Mouse (Mus musculus): Measurements from ENCODE around the gene Hapln4.

Hapln4 gene

DNA sequence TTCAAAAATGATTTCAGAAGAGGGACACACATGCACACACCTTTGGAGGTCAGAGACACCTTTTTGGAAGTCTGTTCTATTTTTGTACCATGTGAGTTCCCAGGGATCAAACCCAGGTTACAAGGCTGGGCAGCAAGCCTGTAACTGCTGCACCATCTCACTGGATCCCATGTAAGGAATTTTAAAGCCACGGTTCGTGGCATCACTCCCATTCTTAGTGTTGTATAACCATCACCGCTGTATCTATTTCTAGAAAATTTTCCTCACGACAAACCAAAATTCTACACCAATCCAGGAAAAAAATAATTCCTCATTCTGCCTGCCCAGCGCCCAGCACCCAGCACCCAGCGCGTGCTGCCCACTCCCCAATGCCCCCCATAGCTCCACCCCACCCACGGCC is 16.0 kb downstream of the Hapln4 start:
- DNase-seq (ENCODE audit: extremely low spot score, low spot score) = no peak

DNA sequence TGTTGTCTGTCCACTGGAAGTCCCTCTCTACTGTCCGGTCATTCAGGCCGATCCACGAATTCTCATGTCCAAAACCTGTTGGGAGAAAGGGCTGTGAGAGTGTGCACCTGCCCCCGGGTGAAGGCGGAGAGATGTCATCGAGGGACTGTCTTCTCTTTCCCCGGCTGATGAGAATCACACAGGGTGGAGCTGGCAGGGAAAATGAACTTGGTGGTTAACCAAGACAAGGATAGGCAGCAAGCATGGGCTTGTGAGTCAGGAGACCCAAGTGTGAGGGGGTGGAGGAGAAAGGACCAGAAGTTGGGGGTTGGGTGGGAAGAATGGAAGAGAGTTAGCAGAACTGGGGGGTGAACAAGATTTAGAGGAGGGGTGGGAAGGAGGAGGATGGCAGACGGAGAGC is 17.0 kb downstream of the Hapln4 start:
- no peak for DNase-seq (ENCODE audit: extremely low spot score, low spot score)

- no peak for DNase-seq (ENCODE audit: extremely low spot score, low spot score)
Observed at GRCm38 (mm10) chr8:70104506-70104905, 21.2 kb downstream of the Hapln4 start.

GRCm38 (mm10) chr8:70104922-70105321 is 21.7 kb downstream of the Hapln4 start:
- no peak for DNase-seq (ENCODE audit: extremely low spot score, low spot score)

- DNase-seq (ENCODE audit: extremely low spot score, low spot score) = no peak
Observed at GRCm38 (mm10) chr8:70110451-70110850, 27.2 kb downstream of the Hapln4 start.

GRCm38 (mm10) chr8:70111192-70111795 is 28.0 kb downstream of the Hapln4 start:
- DNase-seq (ENCODE audit: extremely low spot score, low spot score) = no peak

DNA sequence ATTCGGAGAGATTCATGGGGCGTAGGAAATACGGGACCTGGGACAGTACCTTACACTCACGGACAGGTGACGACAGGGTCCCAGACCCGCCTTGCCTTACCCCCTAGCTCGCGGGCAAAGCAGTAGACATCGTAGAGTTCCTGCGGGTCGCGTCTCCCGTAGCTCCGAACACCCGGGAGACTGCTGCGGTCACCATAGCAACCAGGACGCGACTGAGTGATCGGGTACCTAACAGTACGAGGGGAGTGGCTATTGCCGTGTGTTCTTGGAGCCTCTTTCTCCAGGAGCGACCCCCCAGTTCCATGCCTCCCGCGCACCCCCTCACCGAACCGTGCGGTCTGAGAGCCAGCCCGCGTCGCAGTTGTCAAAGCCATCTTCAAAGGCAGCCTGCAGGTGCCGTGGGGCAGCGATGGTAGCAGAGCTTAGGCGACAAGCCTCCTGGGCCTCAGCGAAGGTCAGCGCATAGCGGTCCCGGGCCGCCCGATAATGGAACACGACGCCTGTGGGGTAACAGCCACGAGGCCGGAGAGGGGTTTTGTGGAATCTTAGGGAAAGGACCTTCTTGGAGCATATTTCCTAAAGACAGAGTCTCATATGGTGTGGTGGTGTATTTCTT is 29.3 kb downstream of the Hapln4 start:
- DNase-seq (ENCODE audit: extremely low spot score, low spot score) = peak; percentile 24

GRCm38 (mm10) chr8:70114488-70114887 is 31.2 kb downstream of the Hapln4 start:
- no peak for DNase-seq (ENCODE audit: extremely low spot score, low spot score)

- no peak for DNase-seq (ENCODE audit: extremely low spot score, low spot score)
Observed at GRCm38 (mm10) chr8:70114892-70115291, 31.6 kb downstream of the Hapln4 start.

GRCm38 (mm10) chr8:70117611-70118010 is 34.4 kb downstream of the Hapln4 start:
- peak; percentile 33 for DNase-seq (ENCODE audit: extremely low spot score, low spot score)

DNA sequence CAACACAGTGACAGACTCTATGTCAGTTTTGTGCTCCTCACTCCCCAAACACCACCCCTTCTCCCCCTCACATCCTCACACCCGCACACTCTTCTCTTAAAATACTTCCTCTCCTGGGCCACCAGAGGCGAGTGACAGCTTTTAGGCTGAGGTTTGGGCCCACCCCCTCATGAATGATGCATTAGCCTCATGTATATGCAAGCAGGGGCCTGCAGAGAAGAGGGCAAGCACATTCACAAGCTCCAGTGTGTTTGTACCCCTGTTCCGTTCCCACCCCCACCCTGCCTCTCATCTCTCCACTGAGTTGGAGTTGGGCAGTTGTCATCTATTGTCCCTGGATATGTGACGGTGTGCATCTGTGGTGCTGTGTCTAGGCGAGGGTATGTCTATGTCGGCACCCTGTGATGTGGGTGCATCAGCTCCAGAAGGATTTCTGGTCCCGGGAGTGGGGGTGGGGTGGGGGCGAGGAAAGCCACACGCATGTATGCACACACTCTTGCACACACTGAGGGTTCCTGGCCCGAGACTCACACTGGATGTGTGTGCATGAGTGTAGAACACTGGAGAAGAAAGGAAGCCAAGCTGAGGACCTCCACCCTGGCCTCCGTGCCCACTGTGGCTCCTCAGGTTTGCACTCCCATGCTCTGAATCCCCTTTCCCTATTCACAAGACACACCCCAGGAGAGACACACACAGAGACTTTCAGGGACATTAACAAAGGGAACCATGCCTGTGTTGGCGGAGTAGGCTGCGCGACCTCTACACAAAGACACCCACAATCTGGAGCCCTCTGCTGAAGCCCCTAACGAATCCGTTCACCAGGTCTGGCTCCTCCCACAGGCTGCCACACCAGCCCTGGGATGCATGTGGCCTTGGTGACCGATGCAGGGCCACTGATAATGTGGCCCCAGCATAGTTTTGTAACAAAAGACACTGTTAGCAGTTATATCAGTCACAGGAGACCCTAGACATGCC is 35.8 kb downstream of the Hapln4 start:
- DNase-seq (ENCODE audit: extremely low spot score, low spot score) = peak; percentile 35

DNA sequence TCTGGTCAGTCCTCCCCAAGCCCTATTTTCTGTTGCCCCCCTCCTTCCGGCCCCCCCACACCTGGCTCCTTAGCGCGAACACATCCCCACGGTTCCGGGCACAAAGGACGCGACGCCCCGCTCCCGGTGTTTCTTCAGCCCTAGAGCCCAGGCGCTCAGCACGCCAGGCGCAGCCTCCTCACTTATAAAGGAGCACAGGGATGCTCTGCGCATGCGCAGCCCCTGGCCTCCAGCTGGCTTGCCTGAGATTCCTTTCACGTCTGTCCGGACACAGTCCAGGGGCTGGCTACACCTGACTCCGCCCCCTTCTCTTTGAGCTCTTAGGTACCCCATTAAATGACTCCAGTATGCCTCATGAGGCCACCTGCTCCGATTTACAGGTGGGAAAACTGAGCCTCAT is 37.4 kb downstream of the Hapln4 start, which contains the start of gene Ncan:
TSS of gene Ncan (minus strand) at position 207 of the 400 bp plus-strand sequence.
- DNase-seq (ENCODE audit: extremely low spot score, low spot score) = peak; percentile 85

GRCm38 (mm10) chr8:70122863-70123262 is 39.6 kb downstream of the Hapln4 start:
- no peak for DNase-seq (ENCODE audit: extremely low spot score, low spot score)

- no peak for DNase-seq (ENCODE audit: extremely low spot score, low spot score)
Observed at GRCm38 (mm10) chr8:70124992-70125391, 41.7 kb downstream of the Hapln4 start.

- DNase-seq (ENCODE audit: extremely low spot score, low spot score) = no peak
Observed at GRCm38 (mm10) chr8:70128435-70128834, 45.2 kb downstream of the Hapln4 start.

GRCm38 (mm10) chr8:70129309-70129952 is 46.2 kb downstream of the Hapln4 start:
- no peak for DNase-seq (ENCODE audit: extremely low spot score, low spot score)

DNA sequence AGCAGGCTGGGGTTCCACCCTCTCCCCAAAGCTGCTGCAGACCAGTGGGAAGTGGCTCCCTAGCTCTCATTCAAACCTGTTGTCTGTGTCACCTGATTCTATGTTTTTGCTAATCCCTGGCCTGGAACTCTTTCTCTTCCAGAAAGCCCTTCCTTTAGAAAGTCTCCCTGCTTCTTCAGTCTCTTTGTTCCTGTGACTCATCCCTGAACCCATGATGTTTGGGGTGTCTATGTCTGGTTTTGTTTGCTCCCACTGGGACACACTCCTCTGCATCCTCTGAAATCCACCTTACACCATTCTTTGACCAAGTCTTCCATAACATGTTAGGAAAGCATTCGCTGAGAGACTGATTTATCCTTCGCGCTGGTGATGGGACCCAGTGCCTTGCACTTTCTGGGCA is 46.8 kb downstream of the Hapln4 start:
- DNase-seq (ENCODE audit: extremely low spot score, low spot score) = no peak

- DNase-seq (ENCODE audit: extremely low spot score, low spot score) = peak; percentile 77
Observed at GRCm38 (mm10) chr8:70131166-70131883, 48.1 kb downstream of the Hapln4 start, which contains the start of gene Nr2c2ap. Gene Nr2c2ap (plus strand): TSS chr8:70131333.

GRCm38 (mm10) chr8:70134086-70134485 is 50.8 kb downstream of the Hapln4 start:
- DNase-seq (ENCODE audit: extremely low spot score, low spot score) = no peak

DNA sequence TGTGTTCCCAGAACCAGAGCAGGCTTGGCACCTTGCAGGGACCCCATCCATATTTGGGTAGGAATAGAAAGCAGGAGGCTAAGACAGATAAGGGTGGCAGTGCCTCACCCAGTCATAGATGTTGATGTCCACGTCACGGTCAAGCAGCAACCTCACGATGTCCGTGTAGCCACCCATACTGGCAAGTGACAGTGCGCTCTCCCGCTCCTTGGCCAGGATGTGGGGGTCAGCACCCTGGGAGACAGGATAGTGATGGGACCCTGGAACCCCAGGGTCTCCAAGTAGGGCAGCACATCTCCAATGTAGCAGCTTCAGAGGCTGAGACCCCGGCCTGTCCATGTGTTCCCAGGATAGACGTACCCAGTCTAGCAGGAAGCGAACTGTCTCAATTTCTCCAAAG is 51.7 kb downstream of the Hapln4 start:
- DNase-seq (ENCODE audit: extremely low spot score, low spot score) = no peak

GRCm38 (mm10) chr8:70136591-70136990 is 53.3 kb downstream of the Hapln4 start:
- no peak for DNase-seq (ENCODE audit: extremely low spot score, low spot score)

All from neural tube, embryonic 10.5 days (tissue).